Mouse (Mus musculus) left cerebral cortex, adult 11 months (tissue): ENCODE measurements around the gene B3gnt8.
"Not testable (repeated sequence)": the region's sequence is repeated elsewhere in the genome, so short reads cannot be mapped to it uniquely, and the experiment has no call there.

Experiments
- DNase-seq: peaks from one replicate; pipeline ENCODE4 v3.0.0; 2022; ENCODE audit warnings: low spot score

B3gnt8 gene

DNA sequence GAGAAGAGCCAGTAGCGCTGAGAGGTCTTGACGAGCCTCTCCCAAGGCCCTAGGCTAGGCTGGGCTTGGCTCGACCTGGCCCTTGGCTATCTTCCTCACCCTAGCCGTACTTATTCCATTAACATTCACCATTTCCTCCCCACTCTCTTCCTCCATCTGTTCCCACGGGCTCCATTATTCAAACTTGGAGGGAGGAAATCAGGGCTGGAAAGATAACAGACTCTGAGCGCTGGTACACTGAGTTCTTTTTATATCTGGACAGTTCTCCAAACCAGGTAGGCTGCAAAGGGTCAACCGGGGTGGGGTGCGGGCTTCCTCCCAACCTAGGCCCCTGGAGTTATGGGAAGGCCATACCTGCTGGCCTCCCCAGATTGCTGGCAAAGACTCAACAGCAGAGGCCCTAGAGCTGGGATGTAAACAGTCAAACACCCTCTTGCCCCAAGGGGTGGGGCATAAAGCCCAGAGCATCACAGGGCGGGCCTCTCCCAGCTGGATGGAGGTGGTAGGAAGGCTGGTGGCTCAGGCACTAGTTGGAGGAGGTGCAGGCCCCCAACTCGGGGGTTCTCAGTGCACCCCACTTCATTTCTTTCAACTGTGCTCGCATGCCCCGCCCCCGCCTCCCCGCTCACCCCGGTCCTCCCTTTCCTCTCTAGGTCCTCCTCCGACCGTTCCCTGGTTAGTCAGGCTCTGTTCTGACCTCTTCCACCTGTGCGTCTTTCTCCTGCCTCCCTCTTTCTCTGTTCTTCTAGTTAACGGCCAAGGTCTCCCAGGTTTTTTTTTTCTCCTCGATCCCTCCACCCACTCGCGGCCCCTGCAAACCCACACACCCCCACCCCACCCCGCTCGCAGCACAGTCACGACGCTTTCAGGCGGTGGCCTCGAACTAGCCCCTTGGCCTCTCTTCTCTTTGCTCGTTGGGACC is at the start of gene B3gnt8:
Gene B3gnt8 (plus strand): TSS at position 146 of the 922 bp plus-strand sequence.
- DNase-seq, result no peak

DNA sequence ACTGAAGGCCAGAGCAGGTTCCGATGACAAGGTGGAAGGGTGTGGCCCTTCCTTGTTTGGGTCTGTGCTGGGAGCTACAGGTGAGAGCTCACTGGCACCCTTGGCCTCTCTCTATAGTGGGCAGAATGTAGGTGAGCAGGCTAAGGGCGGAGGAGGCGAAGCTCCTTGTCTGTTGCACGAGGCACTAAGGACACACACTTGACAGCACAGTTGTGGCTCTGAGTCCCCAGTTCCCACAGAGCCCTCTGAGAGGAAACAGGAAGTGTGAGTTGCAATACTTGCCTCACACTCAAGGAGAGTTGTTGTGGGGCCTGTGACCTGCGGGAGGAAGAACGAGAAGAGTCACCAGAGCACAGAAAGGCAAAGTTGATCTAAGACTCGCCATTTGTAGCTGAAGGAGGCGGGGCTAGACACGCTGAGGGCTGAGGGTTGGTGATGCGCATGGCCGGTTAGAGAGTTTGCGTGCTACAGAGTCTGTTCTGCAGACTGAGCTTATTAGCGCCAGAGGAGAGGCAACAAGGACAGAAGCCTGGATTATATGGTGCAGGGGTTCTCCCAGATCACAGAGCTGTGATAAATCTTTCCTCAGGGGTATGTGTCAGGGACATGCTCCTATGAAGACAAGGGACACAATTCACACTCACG is 49.5 kb upstream of the B3gnt8 start:
- DNase-seq, result not testable (repeated sequence)

DNA sequence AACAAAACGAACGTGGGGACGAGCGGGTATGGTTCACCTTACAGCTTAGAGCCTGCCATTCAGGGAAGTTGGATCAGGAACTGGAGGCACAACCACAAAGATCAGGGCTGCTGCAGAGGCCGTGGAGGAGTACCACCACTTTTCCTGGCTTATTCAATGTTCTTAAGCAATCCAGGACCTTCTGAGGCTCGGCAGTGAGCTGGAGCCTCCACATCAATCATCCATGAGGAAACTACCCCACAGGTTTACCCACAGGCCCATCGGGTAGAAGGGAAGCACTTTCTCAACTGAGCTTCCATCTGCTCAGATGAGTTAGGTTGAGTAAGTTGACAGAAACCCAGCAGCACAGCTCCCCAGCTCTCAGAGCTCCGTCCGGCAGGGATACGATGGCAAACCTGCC is 47.0 kb upstream of the B3gnt8 start:
- no peak for DNase-seq

DNA sequence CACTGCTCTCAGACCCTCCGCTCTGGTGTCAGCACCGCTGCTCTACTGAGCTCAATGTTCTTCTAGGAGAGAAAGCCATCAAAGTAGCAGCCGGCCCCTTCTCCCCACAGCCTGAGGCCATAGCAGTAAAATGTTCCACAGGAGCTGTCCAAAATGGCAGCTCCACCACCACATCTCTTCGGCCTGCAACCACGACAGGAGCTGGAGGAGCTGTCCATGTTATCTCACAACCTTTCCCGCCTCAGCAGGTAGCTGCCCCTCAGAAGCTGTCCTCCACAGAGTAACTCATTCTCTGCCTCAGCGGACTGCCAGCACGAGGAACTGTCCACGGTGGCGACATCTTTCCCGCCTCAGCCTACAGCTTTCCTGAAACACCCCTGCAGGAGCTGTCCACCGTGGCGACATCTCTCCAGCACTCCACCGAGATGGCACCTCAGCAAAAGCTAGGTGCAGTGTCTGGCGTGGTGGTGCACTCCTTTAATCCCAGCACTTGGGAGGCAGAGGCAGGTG is 44.1 kb upstream of the B3gnt8 start:
- no peak for DNase-seq

DNA sequence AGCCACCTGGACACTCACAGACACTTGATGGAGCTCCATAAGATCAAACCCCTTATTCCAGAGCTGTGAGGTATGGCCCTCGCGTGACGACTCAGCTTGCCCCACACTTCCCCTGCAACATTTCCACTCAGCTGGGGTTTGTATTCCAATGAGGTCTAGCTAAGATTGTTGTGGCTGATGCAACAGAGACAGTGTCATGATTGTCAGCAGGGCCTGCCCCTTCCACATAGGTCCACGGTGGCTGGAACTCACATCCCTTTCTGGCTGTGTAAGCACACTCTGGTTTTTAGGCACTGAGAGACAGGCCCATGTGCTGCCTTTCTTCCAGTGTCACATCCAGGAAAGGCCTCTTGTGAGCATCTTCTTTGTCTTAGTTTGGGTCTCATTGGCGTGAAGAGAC is 41.8 kb upstream of the B3gnt8 start:
- no peak for DNase-seq

DNA sequence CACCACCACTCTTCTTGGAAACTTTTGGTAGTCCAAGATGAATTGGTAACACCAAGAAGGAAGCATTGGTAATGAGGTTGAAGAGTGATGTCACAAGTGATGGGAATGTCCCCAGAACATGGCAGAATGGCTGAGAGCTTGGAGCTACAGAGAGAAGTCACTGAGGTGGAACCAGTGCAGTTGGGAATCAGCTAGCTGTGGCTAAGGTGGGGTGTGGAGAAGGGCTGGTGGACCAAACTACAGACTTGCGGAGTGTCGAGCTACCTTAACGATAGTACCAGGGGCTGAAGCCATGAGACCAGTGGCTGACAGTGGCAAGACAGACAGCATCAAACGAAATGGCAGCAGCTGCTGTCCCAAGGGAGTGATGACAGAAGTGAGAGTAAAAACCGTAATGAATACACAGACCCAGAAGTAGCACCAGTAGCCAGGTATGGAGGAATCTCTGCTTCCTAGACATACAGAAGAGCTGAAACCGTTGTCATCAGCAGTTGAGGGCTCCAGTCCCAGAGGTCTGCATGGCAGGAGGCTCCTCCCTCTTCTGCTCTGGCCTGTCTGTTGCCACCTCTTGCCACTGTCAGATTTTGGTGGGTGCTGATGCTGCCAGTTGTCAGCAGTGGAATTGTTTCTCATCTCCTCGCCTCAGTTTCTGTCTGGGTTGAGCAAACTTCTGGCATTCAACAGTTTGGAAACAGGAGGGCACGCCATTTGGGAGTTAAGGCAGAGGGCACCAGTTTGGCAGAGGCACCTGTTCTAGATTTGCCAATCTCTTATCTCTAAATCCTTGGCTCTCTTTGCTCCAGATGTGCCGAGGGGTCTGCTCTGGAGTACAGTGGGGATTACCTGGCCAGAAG is 40.9 kb upstream of the B3gnt8 start:
- no peak for DNase-seq

DNA sequence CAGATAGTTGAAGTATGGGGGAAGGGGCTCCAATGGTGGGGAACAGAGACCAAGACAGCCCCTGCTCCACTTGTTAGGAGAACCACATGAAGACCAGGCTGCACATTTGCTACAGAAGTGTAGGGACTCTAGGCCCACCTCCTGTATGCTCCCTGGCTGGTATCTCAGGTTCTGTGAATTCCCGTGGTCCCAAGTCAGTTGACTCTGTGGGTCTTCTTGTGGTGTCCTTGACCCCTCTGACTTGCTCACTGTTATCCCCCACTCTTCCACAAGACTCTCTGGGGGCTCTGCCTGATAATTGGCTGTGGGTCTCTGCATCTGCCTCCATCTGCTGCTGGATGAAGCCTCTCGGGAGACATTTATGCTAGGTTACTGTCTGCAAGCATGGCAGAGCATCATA is 35.2 kb upstream of the B3gnt8 start:
- DNase-seq, result no peak

DNA sequence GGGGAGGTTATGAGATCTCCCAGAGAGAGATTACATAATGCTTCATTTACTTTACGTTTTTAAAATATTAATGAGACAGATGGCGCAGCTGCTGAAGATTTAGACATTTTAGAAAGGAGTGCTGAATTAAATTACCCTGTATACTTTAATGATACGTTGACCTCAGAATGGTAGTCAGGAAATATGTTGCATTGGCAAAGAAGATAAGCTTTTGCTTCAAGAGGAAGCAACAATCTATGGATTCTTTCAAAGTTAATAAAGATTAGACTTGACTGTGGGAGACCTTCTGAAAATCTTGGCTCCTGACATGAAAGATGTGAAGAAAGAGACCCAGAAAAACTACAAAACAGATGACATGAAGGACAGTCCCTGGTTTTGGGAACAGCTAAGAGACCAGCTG is 32.6 kb upstream of the B3gnt8 start:
- DNase-seq, result no peak

DNA sequence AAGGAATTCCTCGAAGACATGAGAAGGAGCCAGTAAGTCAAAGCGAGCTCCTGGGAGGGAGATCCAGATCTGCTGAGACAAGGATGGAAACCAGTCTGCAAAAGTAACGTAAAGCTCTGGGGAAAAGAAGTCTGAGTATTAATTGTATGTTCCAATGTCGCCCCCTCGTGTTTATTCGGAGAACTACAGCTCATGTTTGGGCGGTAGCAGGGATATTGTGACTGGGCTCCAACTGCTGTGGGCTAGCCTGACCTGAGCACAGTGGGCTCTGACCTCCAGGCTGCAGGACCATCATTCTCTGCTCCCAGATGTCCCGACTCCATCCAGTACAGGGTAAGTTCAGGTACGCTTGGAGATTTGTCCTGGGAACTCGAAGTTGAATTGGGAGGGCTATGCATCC is 26.8 kb upstream of the B3gnt8 start:
- peak; percentile 51 for DNase-seq

DNA sequence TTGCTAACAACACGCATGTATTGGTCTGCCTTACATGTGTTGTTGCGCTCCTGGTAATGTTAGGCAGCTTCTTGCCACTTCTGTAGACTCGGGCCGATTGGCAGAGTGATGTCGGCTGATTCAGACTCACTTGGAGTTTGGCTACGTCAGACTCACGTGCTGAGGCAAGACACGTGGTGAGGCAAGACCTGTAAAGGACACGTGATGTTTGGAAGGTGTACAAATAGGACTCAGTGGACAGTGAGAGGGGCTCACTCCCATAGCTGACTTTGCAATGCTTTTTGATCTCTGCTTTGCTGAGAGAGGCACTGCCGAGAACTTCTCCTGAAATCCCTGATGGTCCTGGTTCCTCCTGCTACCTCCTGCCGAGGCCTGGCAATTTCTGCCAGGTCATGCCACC is 25.8 kb upstream of the B3gnt8 start:
- DNase-seq, result no peak

DNA sequence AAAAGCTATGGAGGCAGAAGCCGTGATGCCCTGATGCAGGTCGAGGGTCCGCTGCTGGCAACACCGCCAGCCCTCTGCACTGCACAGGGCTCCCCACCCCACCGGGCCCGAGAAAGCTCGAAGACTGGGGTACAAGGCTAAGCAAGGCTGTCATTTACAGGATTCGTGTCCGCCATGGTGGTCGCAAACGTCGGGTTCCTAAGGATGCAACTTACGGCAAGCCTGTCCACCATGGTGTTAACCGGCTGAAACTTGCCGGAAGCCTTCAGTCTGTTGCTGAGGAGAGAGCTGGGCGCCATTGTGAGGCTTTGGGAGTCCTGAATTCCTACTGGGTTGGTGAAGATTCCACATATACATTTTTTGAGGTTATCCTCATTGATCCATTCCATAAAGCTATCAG is 25.1 kb upstream of the B3gnt8 start:
- no peak for DNase-seq

DNA sequence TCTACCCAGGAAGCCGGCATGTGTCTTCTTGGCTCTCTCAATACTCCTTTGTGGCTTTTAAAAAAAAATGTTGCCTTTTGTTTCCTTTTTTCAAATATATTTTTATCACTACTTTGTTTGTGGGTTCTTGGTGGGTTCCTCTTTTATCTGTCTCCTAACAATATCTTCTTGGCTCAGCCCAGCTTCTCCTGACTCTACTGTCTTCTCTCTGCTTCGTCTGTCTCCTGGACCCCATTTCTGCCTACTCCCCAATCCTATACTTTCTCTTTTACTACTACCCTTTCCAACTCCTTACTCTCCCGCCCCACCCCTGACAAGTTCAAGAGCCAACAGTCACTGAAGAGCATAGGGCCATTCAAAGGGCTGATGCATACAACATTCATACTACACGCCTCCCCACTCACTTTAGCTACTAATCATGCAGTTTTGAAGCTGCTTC is 19.8 kb upstream of the B3gnt8 start:
- DNase-seq, result no peak

DNA sequence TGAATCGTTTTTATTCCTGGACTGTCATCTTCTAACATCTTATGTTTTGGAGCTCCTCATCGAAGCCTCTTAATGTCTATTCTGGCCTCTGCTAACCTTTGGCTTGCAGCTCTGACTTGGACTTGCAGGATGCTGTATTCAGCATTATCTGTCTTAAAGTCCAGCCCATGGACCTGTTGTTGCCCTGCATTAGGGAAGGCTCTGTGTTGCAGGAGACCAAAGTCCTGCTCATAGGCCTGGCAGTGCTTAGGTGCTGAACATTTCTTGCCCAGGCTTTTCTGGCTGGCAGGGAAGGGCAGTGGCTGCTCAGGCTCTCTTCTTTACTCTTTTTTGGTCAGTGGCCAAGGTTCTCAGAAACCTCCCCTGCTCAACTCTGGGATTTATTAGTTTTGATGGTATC is 19.3 kb upstream of the B3gnt8 start:
- DNase-seq, result no peak

DNA sequence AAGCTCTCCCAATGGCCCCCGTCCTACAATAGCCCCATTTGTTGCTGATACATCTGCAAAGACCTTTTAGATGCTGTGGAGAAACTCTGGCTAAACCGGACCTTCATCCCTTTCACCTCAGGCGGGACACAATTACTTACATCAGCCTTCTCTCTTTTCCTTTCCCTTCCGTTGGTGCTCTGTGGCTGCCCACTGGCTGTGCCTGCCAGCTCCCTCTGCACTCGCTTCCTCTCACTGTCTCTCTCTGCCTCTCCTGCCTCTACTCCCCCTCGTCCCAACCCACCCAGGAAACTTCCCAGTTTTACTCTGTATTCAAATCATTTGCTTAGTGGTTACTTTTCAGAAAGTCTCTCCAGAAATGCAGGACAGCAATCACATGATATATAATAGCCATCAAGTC is 16.4 kb upstream of the B3gnt8 start:
- no peak for DNase-seq

DNA sequence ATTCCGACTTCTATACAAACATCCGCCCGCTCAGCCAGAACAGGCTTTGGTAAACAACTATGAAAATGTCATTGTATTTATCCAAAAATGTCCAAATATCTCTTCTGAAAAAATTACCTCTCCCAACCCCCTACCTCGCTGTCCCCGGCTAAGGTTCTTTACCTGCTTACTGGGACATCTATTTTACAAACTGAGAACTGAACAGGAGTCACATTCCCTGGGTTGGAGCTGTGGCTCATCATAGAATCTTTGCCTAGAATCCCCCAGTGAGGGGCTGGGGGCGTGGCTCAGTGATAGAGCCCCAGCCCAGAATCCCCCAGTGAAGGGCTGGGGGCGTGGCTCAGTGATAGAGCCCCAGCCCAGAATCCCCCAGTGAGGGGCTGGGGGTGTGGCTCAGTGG is 15.0 kb upstream of the B3gnt8 start:
- DNase-seq, result no peak

DNA sequence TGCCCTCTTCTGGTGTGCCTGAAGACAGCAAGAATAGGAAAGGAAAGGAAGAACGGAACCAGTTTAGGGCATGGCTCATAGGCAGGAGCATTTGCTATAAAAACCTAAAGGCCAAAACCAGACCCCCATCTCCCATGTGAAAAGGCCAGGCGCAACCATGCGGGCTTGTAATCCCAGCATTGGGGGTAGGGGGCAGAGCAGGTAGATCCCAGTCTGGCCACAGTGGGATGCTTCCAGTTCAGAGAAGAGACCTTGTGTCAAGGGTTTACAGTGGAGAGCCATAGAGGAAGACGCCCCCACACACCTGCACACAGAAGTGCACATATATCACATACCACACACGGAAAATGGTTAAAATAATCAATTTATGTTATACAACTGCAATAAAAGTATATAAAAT is 12.4 kb upstream of the B3gnt8 start:
- DNase-seq, result no peak

DNA sequence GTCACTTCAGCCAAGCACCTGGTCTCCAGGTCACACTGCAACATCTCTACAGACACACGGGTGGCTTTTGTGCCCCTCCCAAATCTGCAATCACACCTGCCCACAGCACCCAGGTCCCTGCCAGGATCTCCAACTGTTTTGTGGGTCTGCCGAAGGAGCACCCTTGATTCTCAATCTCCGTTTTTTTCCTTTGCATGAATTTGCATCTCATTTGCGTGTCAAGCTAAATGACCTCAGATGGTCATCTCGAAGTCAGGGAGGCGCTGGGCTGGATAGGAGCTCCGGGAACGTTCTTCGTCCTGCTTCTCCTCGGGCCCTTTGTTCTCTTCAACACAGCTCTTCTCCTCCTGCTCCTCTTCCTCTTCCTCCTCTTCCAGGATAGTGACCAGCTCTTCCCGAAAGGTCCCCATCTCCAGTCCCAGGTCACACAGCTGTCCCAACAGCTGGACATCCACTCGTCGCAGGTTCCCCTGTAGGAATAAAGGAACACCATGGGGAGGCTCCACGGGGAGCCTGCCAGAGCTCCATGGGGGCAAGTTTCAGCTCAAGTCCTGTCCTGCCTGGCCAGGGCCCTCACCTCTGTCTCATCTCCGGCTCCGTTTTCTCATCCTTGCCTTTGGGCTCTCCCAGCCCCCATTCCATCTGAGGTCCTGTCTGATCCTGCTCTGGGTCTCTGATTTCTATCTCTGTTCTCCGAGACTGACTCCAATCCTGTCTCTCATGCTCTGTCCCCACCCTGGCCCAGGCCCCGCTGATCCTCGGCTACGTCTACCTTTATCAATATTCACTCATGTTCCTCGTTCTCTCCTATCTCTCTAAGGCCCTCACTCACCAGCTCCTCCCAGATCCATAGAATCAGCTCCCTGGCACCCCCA is 11.4 kb upstream of the B3gnt8 start:
- DNase-seq, result no peak

DNA sequence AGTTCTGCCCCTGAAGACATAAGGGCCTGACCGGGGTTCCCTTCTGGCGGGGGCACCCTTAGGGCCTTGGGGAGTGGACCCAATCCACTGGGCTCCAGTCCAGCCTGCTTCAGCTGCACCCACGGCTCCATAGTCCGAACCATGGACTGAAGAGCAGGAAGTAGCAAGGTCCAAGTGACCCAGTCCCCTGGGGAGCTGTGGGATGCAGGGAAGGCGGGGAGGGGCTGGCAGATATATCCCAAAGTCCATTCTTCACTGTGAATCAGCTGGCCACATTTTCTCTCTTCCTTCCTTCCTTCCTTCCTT is 10.8 kb upstream of the B3gnt8 start, which contains the start of gene Erich4:
Gene Erich4 (minus strand): TSS at position 187 of the 306 bp plus-strand sequence.
- no peak for DNase-seq

DNA sequence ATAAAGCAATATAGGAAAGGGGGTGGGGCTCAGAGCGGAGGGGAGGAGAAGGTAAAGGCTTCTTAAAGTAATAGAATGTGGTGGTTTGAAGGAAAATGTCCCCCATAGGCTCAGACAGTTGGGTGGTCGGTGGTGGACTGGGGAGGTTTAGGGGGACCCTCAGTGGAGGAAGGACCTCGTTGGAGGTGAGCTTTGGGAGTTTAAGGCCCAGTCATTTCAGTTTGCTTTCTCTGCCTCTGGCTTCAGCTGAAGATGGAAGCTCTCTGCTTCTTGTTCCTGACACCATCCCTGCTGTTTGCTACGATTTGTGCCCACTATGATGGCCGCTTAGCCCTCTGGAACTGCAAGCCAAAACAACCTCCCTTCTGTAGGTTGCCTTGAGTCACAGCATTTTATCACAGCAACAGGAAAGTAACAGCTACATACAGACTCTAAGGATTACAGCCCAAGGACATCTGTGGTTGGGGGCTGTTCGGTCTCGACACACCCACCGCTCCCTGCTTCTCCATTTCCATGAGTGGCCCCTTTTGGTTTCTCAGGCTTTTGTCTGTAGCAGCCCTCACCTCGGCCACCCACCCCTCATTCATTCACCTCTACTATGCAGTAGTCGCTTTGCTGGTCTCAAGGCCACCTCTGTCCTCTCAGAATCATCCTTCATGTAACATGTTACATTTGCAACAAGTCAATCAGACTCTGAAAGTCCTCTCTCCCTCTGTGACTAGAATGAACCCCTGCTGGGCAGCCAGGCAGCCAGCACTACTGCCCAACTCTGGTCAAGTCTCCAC is 8.9 kb upstream of the B3gnt8 start:
- no peak for DNase-seq

DNA sequence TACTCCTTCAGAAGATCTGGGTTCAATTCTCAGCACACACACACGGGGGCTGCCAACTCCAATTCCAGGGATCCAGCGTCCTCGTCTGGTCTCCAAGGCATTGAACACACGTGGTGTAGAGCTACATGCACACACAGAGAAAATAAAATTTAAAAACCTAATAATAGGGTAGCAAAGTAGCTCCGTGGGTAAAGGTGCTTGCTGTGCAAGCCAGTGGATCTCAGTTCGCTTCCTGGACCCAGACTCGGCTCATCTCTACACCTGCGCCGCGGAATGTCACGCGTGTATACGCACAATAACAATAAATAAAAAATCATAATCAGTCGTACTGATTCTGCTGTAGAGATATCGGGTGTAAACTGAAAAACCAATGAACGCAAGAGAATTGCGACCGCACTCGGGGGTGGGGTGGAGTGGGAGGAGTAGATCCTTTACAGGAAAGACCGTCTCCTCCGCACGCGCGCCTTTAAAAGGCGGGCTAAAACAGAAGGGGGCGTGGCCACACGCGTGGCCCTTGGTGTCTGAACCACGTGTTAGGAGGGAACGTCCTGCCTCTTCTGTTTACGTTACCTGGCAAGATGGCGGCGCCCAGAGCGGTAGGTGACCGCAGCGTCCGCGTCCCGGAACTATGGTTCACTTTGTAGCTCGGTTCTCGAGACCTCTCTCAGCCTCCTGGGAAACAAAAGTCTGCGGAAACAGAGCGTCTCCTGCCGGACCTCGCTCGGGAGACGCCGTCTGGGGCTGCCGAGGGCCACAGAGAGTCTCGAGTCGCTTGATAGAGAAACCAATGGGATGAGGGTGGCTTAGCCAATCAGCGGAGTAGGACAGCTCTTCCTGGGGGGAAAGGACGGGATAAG is 7.4 kb upstream of the B3gnt8 start, which contains the start of gene Dmac2:
Gene Dmac2 (plus strand): TSS at position 550 of the 857 bp plus-strand sequence.
- DNase-seq, result peak; percentile 87
